Mouse (Mus musculus) forebrain, embryonic 11.5 days (tissue): ENCODE measurements at regions not wholly inside any gene's neighbourhood (a gene's known extent, or its start where the extent isn't known, plus 50 kb on each side); places are given as distances from the start of the nearest gene placed in this dataset.

Source experiments
- ATAC-seq: fragments of 200-750 bp; cut with Nextera tagmentation; replicated peaks from 2 replicates; pipeline ENCODE4 v1.8.0; 2017; ENCODE audit warnings: moderate TSS enrichment; ENCODE audit not compliant: low FRiP score
- DNase-seq: peaks from one replicate; pipeline ENCODE4 v3.0.0-alpha.2; 2017; ENCODE audit warnings: low spot score
- H3K27ac ChIP-seq: fragments of 300-500 bp; sonication (generic); 2 replicates; pipeline ENCODE4 v1.5.1; 2014; ENCODE audit warnings: low read depth, low read length
- H3K27me3 ChIP-seq: fragments of 300-500 bp; sonication (generic); 2 replicates; pipeline ENCODE4 v1.6.1; 2014; ENCODE audit warnings: mild to moderate bottlenecking, low read length, mixed read lengths; ENCODE audit not compliant: control insufficient read depth, insufficient read depth
- H3K36me3 ChIP-seq: fragments of 300-500 bp; sonication (generic); 2 replicates; pipeline ENCODE4 v1.6.1; 2014; ENCODE audit warnings: mild to moderate bottlenecking, low read length, moderate library complexity, mixed read lengths; ENCODE audit not compliant: control insufficient read depth, insufficient read depth
- H3K4me1 ChIP-seq: fragments of 300-500 bp; sonication (generic); replicated peaks from 2 replicates; pipeline ENCODE4 v1.6.1; 2014; ENCODE audit warnings: low read length, mixed read lengths; ENCODE audit not compliant: control insufficient read depth, insufficient read depth
- H3K4me2 ChIP-seq: fragments of 300-500 bp; sonication (generic); 2 replicates; pipeline ENCODE4 v1.6.1; 2014; ENCODE audit warnings: low read depth, mild to moderate bottlenecking, low read length, moderate library complexity, mixed read lengths; ENCODE audit not compliant: severe bottlenecking
- H3K4me3 ChIP-seq: fragments of 300-500 bp; sonication (generic); 2 replicates; pipeline ENCODE4 v1.5.1; 2014; ENCODE audit warnings: low read depth, low read length
- H3K9ac ChIP-seq: fragments of 300-500 bp; sonication (generic); 2 replicates; pipeline ENCODE4 v1.6.1; 2014; ENCODE audit warnings: low read length
- H3K9me3 ChIP-seq: fragments of 300-500 bp; sonication (generic); 2 replicates; pipeline ENCODE4 v1.6.1; 2016; ENCODE audit warnings: low read length, mixed read lengths; ENCODE audit not compliant: control insufficient read depth
- WGBS: fragments of 180-500 bp; shearing (Covaris S2); extraction: QIAGEN DNeasy Blood & Tissue Kit; methylation state at CpG from one replicate; pipeline ENCODE4 v1.1.7; 2014; 5-methylcytosine and 5-hydroxymethylcytosine counted together

GRCm38 (mm10) chr2:50793616-50794015 is 355.3 kb downstream of the Rnd3 start:
- H3K4me3 ChIP-seq = no peak overlapping the region
- no peak overlapping the region for H3K9ac ChIP-seq
- ATAC-seq = no peak
- no peak overlapping the region for H3K27ac ChIP-seq
- no peaks in the 10 kb centered on the region for H3K36me3 ChIP-seq
- 82% methylated on average over 2 of the region's 2 CpGs for WGBS
- H3K4me2 ChIP-seq = no peak overlapping the region
- no peaks in the 10 kb centered on the region for H3K4me1 ChIP-seq
- H3K9me3 ChIP-seq = no peaks in the 10 kb centered on the region; the same call in 1 of the 2 replicates
- no peak for DNase-seq
- no peaks in the 10 kb centered on the region for H3K27me3 ChIP-seq

- WGBS = 48% methylated on average over 1 of the region's 1 CpGs
- no peak overlapping the region for H3K9ac ChIP-seq
- H3K4me1 ChIP-seq = no peaks in the 10 kb centered on the region
- H3K36me3 ChIP-seq = no peaks in the 10 kb centered on the region
- H3K4me2 ChIP-seq = no peak overlapping the region
- H3K9me3 ChIP-seq = no peaks in the 10 kb centered on the region; the same call in 1 of the 2 replicates
- no peaks in the 10 kb centered on the region for H3K27me3 ChIP-seq
- no peak for DNase-seq
- no peak for ATAC-seq
- no peak overlapping the region for H3K4me3 ChIP-seq
- no peak overlapping the region for H3K27ac ChIP-seq
Measured at GRCm38 (mm10) chr2:50793067-50793466, 355.8 kb downstream of the Rnd3 start.

GRCm38 (mm10) chr2:50789051-50789651 is 359.8 kb downstream of the Rnd3 start:
- no peak for DNase-seq

GRCm38 (mm10) chr2:50772101-50772500 is 376.8 kb downstream of the Rnd3 start:
- ATAC-seq = no peak

More at GRCm38 (mm10) chr2:50789051-50789651, 359.8 kb downstream of the Rnd3 start:
- Histone ChIP-seq H3K4me3 (no peak overlapping the region), H3K4me1 (no peaks in the 10 kb centered on the region), H3K9ac (no peak overlapping the region), H3K27ac (no peak overlapping the region), H3K36me3 (no peaks in the 10 kb centered on the region), H3K9me3 (no peaks in the 10 kb centered on the region; the same call in 1 of the 2 replicates), H3K27me3 (no peaks in the 10 kb centered on the region), H3K4me2 (no peak overlapping the region)
- WGBS = 80% methylated on average over 4 of the region's 4 CpGs
- no peak for ATAC-seq

GRCm38 (mm10) chr2:50759016-50759415 is 389.9 kb downstream of the Rnd3 start:
- no peak for ATAC-seq
- Histone ChIP-seq H3K9me3 (no peaks in the 10 kb centered on the region), H3K4me3 (no peak overlapping the region), H3K4me1 (peaks cover 3% of the 10 kb centered on the region; the same call in 1 of the 2 replicates), H3K9ac (no peak overlapping the region), H3K27me3 (no peaks in the 10 kb centered on the region), H3K4me2 (no peak overlapping the region), H3K36me3 (no peaks in the 10 kb centered on the region), H3K27ac (no peak overlapping the region)
- WGBS = 90% methylated on average over 2 of the region's 2 CpGs
- DNase-seq = no peak

More at GRCm38 (mm10) chr2:50772101-50772500, 376.8 kb downstream of the Rnd3 start:
- no peak overlapping the region for H3K9ac ChIP-seq
- no peak overlapping the region for H3K4me3 ChIP-seq
- H3K27me3 ChIP-seq = no peaks in the 10 kb centered on the region
- 84% methylated on average over 8 of the region's 8 CpGs for WGBS
- no peaks in the 10 kb centered on the region for H3K9me3 ChIP-seq
- no peak for DNase-seq
- no peaks in the 10 kb centered on the region for H3K36me3 ChIP-seq
- H3K27ac ChIP-seq = no peak overlapping the region
- H3K4me1 ChIP-seq = no peaks in the 10 kb centered on the region
- H3K4me2 ChIP-seq = no peak overlapping the region

- peaks cover 3% of the 10 kb centered on the region; the same call in 1 of the 2 replicates for H3K4me1 ChIP-seq
- H3K36me3 ChIP-seq = no peaks in the 10 kb centered on the region
- DNase-seq (no peak), ATAC-seq (no peak)
- H3K9me3 ChIP-seq = no peaks in the 10 kb centered on the region
- no peaks in the 10 kb centered on the region for H3K27me3 ChIP-seq
- no peak overlapping the region for H3K4me2 ChIP-seq
- WGBS = 92% methylated on average over 21 of the region's 21 CpGs
- no peak overlapping the region for H3K4me3 ChIP-seq
- H3K9ac ChIP-seq = no peak overlapping the region
- H3K27ac ChIP-seq = no peak overlapping the region
Measured at GRCm38 (mm10) chr2:50757837-50758541, 390.9 kb downstream of the Rnd3 start.

GRCm38 (mm10) chr2:50755616-50756450 is 393.1 kb downstream of the Rnd3 start:
- no peak for DNase-seq
- peak; percentile 67 for ATAC-seq
- 31% methylated on average over 9 of the region's 9 CpGs for WGBS
- Histone ChIP-seq H3K4me3 (no peak overlapping the region), H3K36me3 (no peaks in the 10 kb centered on the region), H3K4me2 (no peak overlapping the region), H3K9me3 (no peaks in the 10 kb centered on the region), H3K27me3 (no peaks in the 10 kb centered on the region), H3K4me1 (peaks cover 3% of the 10 kb centered on the region; the same call in 1 of the 2 replicates), H3K27ac (0 out of 2 replicates have a peak overlapping the region, but pooled peaks have one; percentile 26), H3K9ac (no peak overlapping the region)

GRCm38 (mm10) chr2:50755160-50755559 is 393.8 kb downstream of the Rnd3 start:
- ATAC-seq (no peak), DNase-seq (no peak)
- H3K27ac ChIP-seq = no peak overlapping the region
- no peak overlapping the region for H3K4me3 ChIP-seq
- no peak overlapping the region for H3K9ac ChIP-seq
- no peak overlapping the region for H3K4me2 ChIP-seq
- no peaks in the 10 kb centered on the region for H3K36me3 ChIP-seq
- H3K4me1 ChIP-seq = peaks cover 3% of the 10 kb centered on the region; the same call in 1 of the 2 replicates
- WGBS = 63% methylated on average over 6 of the region's 6 CpGs
- H3K27me3 ChIP-seq = no peaks in the 10 kb centered on the region
- H3K9me3 ChIP-seq = no peaks in the 10 kb centered on the region
